Mouse (Mus musculus) liver, embryonic 13.5 days (tissue): Measurements from ENCODE around the gene Gm16427. TPM values are rescaled to one million over a fixed set of nuclear protein-coding genes. Genes with fewer than 3 reads are reported as not detected.
"Not testable (repeated sequence)": the region's sequence is repeated elsewhere in the genome, so short reads cannot be mapped to it uniquely, and the experiment has no call there.

ENCODE experiments used
- ATAC-seq: fragments of 200-750 bp; cut with Nextera tagmentation; 2 replicates; pipeline ENCODE4 v1.8.0; 2017; ENCODE audit warnings: low read depth, mild to moderate bottlenecking, moderate number of reproducible peaks, moderate library complexity
- DNase-seq: peaks from one replicate; pipeline ENCODE4 v3.0.0; 2022
- H3K27ac ChIP-seq: fragments of 300-500 bp; sonication (generic); 2 replicates; pipeline ENCODE4 v1.5.1; 2015; ENCODE audit warnings: moderate library complexity, mild to moderate bottlenecking, inconsistent platforms
- H3K27me3 ChIP-seq: fragments of 300-500 bp; sonication (generic); 2 replicates; pipeline ENCODE4 v1.6.1; 2015; ENCODE audit warnings: mild to moderate bottlenecking, inconsistent platforms
- H3K36me3 ChIP-seq: fragments of 300-500 bp; sonication (generic); 2 replicates; pipeline ENCODE4 v1.6.1; 2015; ENCODE audit warnings: mild to moderate bottlenecking, inconsistent platforms
- H3K4me1 ChIP-seq: fragments of 300-500 bp; sonication (generic); replicated peaks from 2 replicates; pipeline ENCODE4 v1.6.1; 2015; ENCODE audit warnings: inconsistent platforms
- H3K4me2 ChIP-seq: fragments of 300-500 bp; sonication (generic); 2 replicates; pipeline ENCODE4 v1.6.1; 2015; ENCODE audit warnings: inconsistent platforms, mild to moderate bottlenecking, moderate library complexity
- H3K4me3 ChIP-seq: fragments of 300-500 bp; sonication (generic); replicated peaks from 2 replicates; pipeline ENCODE4 v1.5.1; 2015; ENCODE audit warnings: mild to moderate bottlenecking, inconsistent platforms
- H3K9ac ChIP-seq: fragments of 300-500 bp; sonication (generic); 2 replicates; pipeline ENCODE4 v1.6.1; 2015; ENCODE audit warnings: mild to moderate bottlenecking, inconsistent platforms
- H3K9me3 ChIP-seq: fragments of 300-500 bp; sonication (generic); replicated peaks from 2 replicates; pipeline ENCODE4 v1.6.1; 2016; ENCODE audit warnings: inconsistent platforms
- WGBS: fragments of 180-500 bp; shearing (Covaris S2); methylation state at CpG from one replicate; pipeline ENCODE4 v1.1.7; 2015; ENCODE audit not compliant: insufficient replicate concordance; 5-methylcytosine and 5-hydroxymethylcytosine counted together
- polyA plus RNA-seq: library from polyadenylated mRNA; unstranded; fragments of >200 nt; fragmentation: Nextera tagmentation; extraction: Ambion mirVana; gene quantifications from 2 replicates; pipeline ENCODE4 v1.2.1, GENCODE M21; 2015

Gm16427 gene
- not detected in 2 replicates for polyA plus RNA-seq

DNA sequence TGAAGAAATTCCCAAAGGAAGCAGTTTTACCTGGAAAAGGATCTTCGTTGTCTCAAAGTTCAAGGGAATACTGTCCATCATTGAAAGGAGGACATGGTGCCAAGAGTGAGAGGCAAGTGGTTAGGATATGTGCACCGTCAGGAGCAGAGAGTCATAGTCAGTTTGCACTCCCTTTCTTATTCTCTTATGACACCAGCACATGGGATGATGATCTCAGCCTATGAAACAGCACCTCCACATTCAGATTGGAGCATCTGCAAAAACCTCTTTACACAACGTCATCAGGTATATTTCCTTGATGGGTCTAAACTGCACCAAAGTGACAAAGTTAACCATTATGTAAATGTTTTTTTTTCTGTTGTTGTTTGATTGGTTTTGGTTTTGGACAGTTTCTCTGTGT lies at the start of gene Gm16427:
Gm16427 (minus strand) TSS at position 101 of the 400 bp plus-strand sequence.
- not testable (repeated sequence) for H3K4me1 ChIP-seq, H3K4me2 ChIP-seq, DNase-seq, ATAC-seq, H3K27me3 ChIP-seq, H3K9me3 ChIP-seq, H3K9ac ChIP-seq, H3K27ac ChIP-seq, H3K36me3 ChIP-seq, H3K4me3 ChIP-seq
- WGBS = 49% methylated on average over 2 of the region's 3 CpGs

Other genes with a start within 250 kb of the Gm16427 start
- gene C87414, start 131.4 kb upstream of the Gm16427 start, polyA plus RNA-seq = not detected in 2 replicates